Mouse (Mus musculus): ENCODE data around the gene Ogfod2. TPM values are rescaled to one million over a fixed set of nuclear protein-coding genes. Genes with fewer than 3 reads are reported as not detected.

Gene Ogfod2
- polyA plus RNA-seq, 1 experiment, result 15.2 TPM

DNA sequence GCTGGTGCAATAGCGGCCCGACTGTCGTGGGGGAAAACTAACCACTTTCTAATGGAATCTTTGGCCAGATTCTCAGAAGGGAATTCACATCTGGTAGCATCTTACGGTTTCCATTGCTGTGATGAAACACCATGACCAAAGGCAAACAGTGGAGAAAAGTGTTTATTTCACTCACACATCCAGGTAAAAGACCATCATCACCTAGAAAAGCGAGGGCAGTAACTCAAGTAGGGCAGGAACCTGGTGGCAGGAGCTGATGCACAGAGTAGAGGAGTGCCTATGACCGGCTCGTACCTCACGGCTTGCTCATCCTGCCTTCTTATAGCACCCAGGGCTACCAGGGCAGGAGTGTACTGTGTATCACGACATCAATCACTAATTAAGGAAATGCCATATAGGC lies 8.5 kb upstream of the Ogfod2 start:
- Histone ChIP-seq H3K4me2 (ENCODE audit: low read depth) (no peak overlapping the region), H3K79me2 (ENCODE audit: control insufficient read depth, insufficient read depth) (no peaks in the 10 kb centered on the region), H3K36me3 (ENCODE audit: control insufficient read depth, insufficient read depth) (no peaks in the 10 kb centered on the region), H3ac (ENCODE audit: control insufficient read depth, insufficient read length) (no peak overlapping the region), H3K27me3 (ENCODE audit: control insufficient read depth, insufficient read depth, insufficient read length) (no peaks in the 10 kb centered on the region), H3K4me3 (no peak overlapping the region)
- TF ChIP-seq POLR2AphosphoS2 (IDR thresholded peaks at IDR 0.05; ENCODE audit: insufficient read length, low read depth), result no peak
- no peak for TF ChIP-seq USF1 (IDR thresholded peaks at IDR 0.05; ENCODE audit: low read depth)
- TF ChIP-seq MYOD1 (IDR thresholded peaks at IDR 0.05; ENCODE audit: control insufficient read depth in 1 of 3, insufficient read length in 2 of 3, low read depth in 2 of 3), result no peak
- TF ChIP-seq SRF (IDR thresholded peaks at IDR 0.05; ENCODE audit: control insufficient read depth, insufficient read length, low read depth), result no peak
- no peak for TF ChIP-seq MYOG (IDR thresholded peaks at IDR 0.05; ENCODE audit: control insufficient read depth in 1 of 3, insufficient read depth in 1 of 3, insufficient read length in 2 of 3, low read depth in 2 of 3)
- TF ChIP-seq CEBPB (IDR thresholded peaks at IDR 0.05; ENCODE audit: insufficient read depth, poor library complexity, severe bottlenecking), result no peak
- TF ChIP-seq TCF3 (IDR thresholded peaks at IDR 0.05; ENCODE audit: insufficient read length, low read depth), result no peak
- TF ChIP-seq POLR2A (IDR thresholded peaks at IDR 0.05; ENCODE audit: insufficient read length, low read depth), result no peak
- TF ChIP-seq E2F4 (IDR thresholded peaks at IDR 0.05; ENCODE audit: insufficient read depth), result no peak
- TF ChIP-seq MAX (IDR thresholded peaks at IDR 0.05; ENCODE audit: low read depth), result no peak

DNA sequence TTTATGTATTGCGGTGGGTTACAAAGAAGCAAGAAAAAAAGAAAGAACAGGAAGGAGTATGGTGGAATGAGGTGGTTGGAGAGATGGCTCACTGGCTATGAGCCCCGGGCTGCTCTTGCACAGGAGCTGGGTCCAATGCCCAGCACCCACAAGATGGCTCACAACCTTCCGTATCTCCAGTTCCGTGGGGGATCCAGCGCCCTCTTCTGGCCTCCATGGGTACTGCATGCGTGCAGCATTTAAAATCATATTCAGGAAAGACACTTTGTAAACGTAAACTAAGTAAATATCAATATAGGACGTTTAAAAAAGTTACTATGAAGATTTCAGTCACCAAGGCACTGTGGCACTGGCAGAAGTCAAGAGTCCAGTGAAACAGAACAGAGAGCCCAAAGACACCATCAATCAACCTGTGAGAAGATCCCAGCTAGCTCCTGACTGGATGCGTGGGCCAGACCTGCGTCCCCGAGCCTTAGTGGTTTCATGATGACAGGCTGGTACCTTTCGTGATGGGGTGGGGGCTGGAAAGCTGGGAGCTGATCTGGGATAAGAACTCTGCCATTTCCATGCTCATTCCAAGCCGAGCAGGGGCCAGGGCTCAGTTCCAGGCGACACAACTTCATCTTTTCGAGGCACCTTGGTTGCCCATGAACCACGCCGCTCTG lies 888 bp upstream of the Ogfod2 start:
- TF ChIP-seq E2F4 (IDR thresholded peaks at IDR 0.05; ENCODE audit: insufficient read depth) (no peak), SRF (IDR thresholded peaks at IDR 0.05; ENCODE audit: control insufficient read depth, insufficient read length, low read depth) (no peak), POLR2A (IDR thresholded peaks at IDR 0.05; ENCODE audit: insufficient read length, low read depth) (no peak), POLR2AphosphoS2 (IDR thresholded peaks at IDR 0.05; ENCODE audit: insufficient read length, low read depth) (no peak), MYOG (IDR thresholded peaks at IDR 0.05; ENCODE audit: control insufficient read depth in 1 of 3, insufficient read depth in 1 of 3, insufficient read length in 2 of 3, low read depth in 2 of 3) (no peak), TCF12 (IDR thresholded peaks at IDR 0.05; ENCODE audit: insufficient read depth, poor library complexity, severe bottlenecking) (no peak), REST (IDR thresholded peaks at IDR 0.05; ENCODE audit: insufficient read depth, insufficient read length) (no peak), MYOD1 (IDR thresholded peaks at IDR 0.05; ENCODE audit: control insufficient read depth in 1 of 3, insufficient read length in 2 of 3, low read depth in 2 of 3) (no peak), USF1 (IDR thresholded peaks at IDR 0.05; ENCODE audit: low read depth) (no peak), CEBPB (IDR thresholded peaks at IDR 0.05; ENCODE audit: insufficient read depth, poor library complexity, severe bottlenecking) (no peak)
- no peaks in the 10 kb centered on the region for H3K36me3 ChIP-seq (ENCODE audit: control insufficient read depth, insufficient read depth)
- H3K27me3 ChIP-seq (ENCODE audit: control insufficient read depth, insufficient read depth, insufficient read length), result no peaks in the 10 kb centered on the region
- H3K4me3 ChIP-seq, result peak overlapping the region; percentile 84
- peak overlapping the region; percentile 98 for H3K4me2 ChIP-seq (ENCODE audit: low read depth)
- peak overlapping the region; percentile 82 for H3ac ChIP-seq (ENCODE audit: control insufficient read depth, insufficient read length)
- H3K79me2 ChIP-seq (ENCODE audit: control insufficient read depth, insufficient read depth), result peaks cover 2% of the 10 kb centered on the region

DNA sequence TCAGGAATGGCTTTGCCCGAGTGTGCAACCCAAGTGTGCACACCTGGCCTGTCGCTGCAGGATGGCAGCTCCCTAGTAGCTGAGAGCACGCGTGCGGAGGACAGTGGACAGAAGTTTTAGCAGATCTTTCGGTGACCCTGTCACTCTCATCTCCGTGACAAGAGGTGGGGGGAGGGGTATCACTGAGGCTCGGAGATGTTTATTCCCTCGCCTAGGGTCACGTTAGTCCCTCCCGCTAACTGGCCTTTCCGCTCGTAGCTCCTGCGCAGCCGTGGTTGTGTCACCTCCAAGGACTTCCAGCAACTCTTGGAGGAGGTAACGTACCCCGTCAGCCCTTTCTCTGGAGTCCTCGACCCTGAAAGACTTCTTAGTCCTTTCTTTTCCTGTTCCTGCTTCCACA lies 434 bp downstream of the Ogfod2 start:
- peak overlapping the region; percentile 84 for H3K4me3 ChIP-seq
- TF ChIP-seq E2F4 (IDR thresholded peaks at IDR 0.05; ENCODE audit: insufficient read depth) (no peak), CEBPB (IDR thresholded peaks at IDR 0.05; ENCODE audit: insufficient read depth, poor library complexity, severe bottlenecking) (no peak), SRF (IDR thresholded peaks at IDR 0.05; ENCODE audit: control insufficient read depth, insufficient read length, low read depth) (no peak), USF1 (IDR thresholded peaks at IDR 0.05; ENCODE audit: low read depth) (no peak), MYOG (IDR thresholded peaks at IDR 0.05; ENCODE audit: control insufficient read depth in 1 of 3, insufficient read depth in 1 of 3, insufficient read length in 2 of 3, low read depth in 2 of 3) (no peak), TCF12 (IDR thresholded peaks at IDR 0.05; ENCODE audit: insufficient read depth, poor library complexity, severe bottlenecking) (no peak), MAX (IDR thresholded peaks at IDR 0.05; ENCODE audit: low read depth) (no peak), TCF3 (IDR thresholded peaks at IDR 0.05; ENCODE audit: insufficient read length, low read depth) (no peak), POLR2A (IDR thresholded peaks at IDR 0.05; ENCODE audit: insufficient read length, low read depth) (no peak), MYOD1 (IDR thresholded peaks at IDR 0.05; ENCODE audit: control insufficient read depth in 1 of 3, insufficient read length in 2 of 3, low read depth in 2 of 3) (no peak), POLR2AphosphoS2 (IDR thresholded peaks at IDR 0.05; ENCODE audit: insufficient read length, low read depth) (no peak), REST (IDR thresholded peaks at IDR 0.05; ENCODE audit: insufficient read depth, insufficient read length) (no peak)
- no peaks in the 10 kb centered on the region for H3K36me3 ChIP-seq (ENCODE audit: control insufficient read depth, insufficient read depth)
- H3ac ChIP-seq (ENCODE audit: control insufficient read depth, insufficient read length), result peak overlapping the region; percentile 82
- peak overlapping the region; percentile 100 for H3K4me2 ChIP-seq (ENCODE audit: low read depth)
- no peaks in the 10 kb centered on the region for H3K27me3 ChIP-seq (ENCODE audit: control insufficient read depth, insufficient read depth, insufficient read length)
- H3K79me2 ChIP-seq (ENCODE audit: control insufficient read depth, insufficient read depth), result peaks cover 12% of the 10 kb centered on the region

DNA sequence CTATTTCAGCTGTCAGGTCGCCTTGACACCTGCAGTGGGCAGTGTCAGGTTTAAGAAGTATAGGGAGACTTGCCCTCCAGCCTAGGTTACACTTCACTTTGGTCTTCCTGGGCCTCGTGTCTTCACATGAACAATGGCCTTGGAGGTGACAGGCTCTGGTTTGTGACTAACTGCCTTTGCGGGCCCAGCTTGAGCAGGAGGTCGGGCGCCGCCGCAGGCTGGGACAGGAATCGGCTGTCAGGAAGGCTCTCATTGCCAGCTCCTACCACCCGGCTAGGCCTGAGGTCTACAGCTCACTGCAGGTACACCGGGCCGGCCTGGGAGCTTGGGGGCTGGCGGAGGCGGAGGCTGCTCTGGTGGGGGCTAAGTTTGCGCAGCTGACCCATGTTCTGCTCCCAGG lies 933 bp downstream of the Ogfod2 start:
- peak overlapping the region; percentile 82 for H3ac ChIP-seq (ENCODE audit: control insufficient read depth, insufficient read length)
- peaks cover 12% of the 10 kb centered on the region for H3K79me2 ChIP-seq (ENCODE audit: control insufficient read depth, insufficient read depth)
- TF ChIP-seq MAX (IDR thresholded peaks at IDR 0.05; ENCODE audit: low read depth) (no peak), CEBPB (IDR thresholded peaks at IDR 0.05; ENCODE audit: insufficient read depth, poor library complexity, severe bottlenecking) (no peak), MYOG (IDR thresholded peaks at IDR 0.05; ENCODE audit: control insufficient read depth in 1 of 3, insufficient read depth in 1 of 3, insufficient read length in 2 of 3, low read depth in 2 of 3) (no peak), POLR2AphosphoS2 (IDR thresholded peaks at IDR 0.05; ENCODE audit: insufficient read length, low read depth) (no peak), MYOD1 (IDR thresholded peaks at IDR 0.05; ENCODE audit: control insufficient read depth in 1 of 3, insufficient read length in 2 of 3, low read depth in 2 of 3) (no peak), SRF (IDR thresholded peaks at IDR 0.05; ENCODE audit: control insufficient read depth, insufficient read length, low read depth) (no peak), E2F4 (IDR thresholded peaks at IDR 0.05; ENCODE audit: insufficient read depth) (no peak), REST (IDR thresholded peaks at IDR 0.05; ENCODE audit: insufficient read depth, insufficient read length) (no peak), POLR2A (IDR thresholded peaks at IDR 0.05; ENCODE audit: insufficient read length, low read depth) (no peak), TCF3 (IDR thresholded peaks at IDR 0.05; ENCODE audit: insufficient read length, low read depth) (no peak), USF1 (IDR thresholded peaks at IDR 0.05; ENCODE audit: low read depth) (no peak), TCF12 (IDR thresholded peaks at IDR 0.05; ENCODE audit: insufficient read depth, poor library complexity, severe bottlenecking) (no peak)
- H3K4me2 ChIP-seq (ENCODE audit: low read depth), result peak overlapping the region; percentile 100
- H3K4me3 ChIP-seq, result peak overlapping the region; percentile 84
- H3K36me3 ChIP-seq (ENCODE audit: control insufficient read depth, insufficient read depth), result no peaks in the 10 kb centered on the region
- H3K27me3 ChIP-seq (ENCODE audit: control insufficient read depth, insufficient read depth, insufficient read length), result no peaks in the 10 kb centered on the region
